Mouse (Mus musculus) liver, embryonic 16.5 days (tissue): ENCODE measurements around the gene Rab23. TPM values are rescaled to one million over a fixed set of nuclear protein-coding genes. Genes with fewer than 3 reads are reported as not detected.

Experiments
- ATAC-seq: fragments of 200-750 bp; cut with Nextera tagmentation; 2 replicates; pipeline ENCODE4 v1.8.0; 2017; ENCODE audit warnings: low read depth, mild to moderate bottlenecking, moderate number of reproducible peaks, moderate library complexity
- H3K27ac ChIP-seq: fragments of 300-500 bp; sonication (generic); 2 replicates; pipeline ENCODE4 v1.5.1; 2014; ENCODE audit warnings: mild to moderate bottlenecking, low read length
- H3K27me3 ChIP-seq: fragments of 300-500 bp; sonication (generic); 2 replicates; pipeline ENCODE4 v1.6.1; 2014; ENCODE audit warnings: low read depth, low read length, mixed read lengths; ENCODE audit not compliant: control insufficient read depth, insufficient read depth
- H3K36me3 ChIP-seq: fragments of 300-500 bp; sonication (generic); 2 replicates; pipeline ENCODE4 v1.6.1; 2014; ENCODE audit warnings: mild to moderate bottlenecking; ENCODE audit not compliant: control insufficient read depth, insufficient read depth
- H3K4me1 ChIP-seq: fragments of 300-500 bp; sonication (generic); 2 replicates; pipeline ENCODE4 v1.6.1; 2014; ENCODE audit warnings: low read depth, low read length, mixed read lengths; ENCODE audit not compliant: control insufficient read depth
- H3K4me2 ChIP-seq: fragments of 300-500 bp; sonication (generic); 2 replicates; pipeline ENCODE4 v1.6.1; 2014; ENCODE audit warnings: low read depth, low read length, mixed read lengths
- H3K4me3 ChIP-seq: fragments of 300-500 bp; sonication (generic); 2 replicates; pipeline ENCODE4 v1.5.1; 2014; ENCODE audit warnings: low read depth, mild to moderate bottlenecking, low read length
- H3K9ac ChIP-seq: fragments of 300-500 bp; sonication (generic); 2 replicates; pipeline ENCODE4 v1.6.1; 2014; ENCODE audit warnings: low read depth, low read length
- H3K9me3 ChIP-seq: fragments of 300-500 bp; sonication (generic); replicated peaks from 2 replicates; pipeline ENCODE4 v1.6.1; 2016; ENCODE audit warnings: low read length; ENCODE audit not compliant: control insufficient read depth
- WGBS: fragments of 180-500 bp; shearing (Covaris S2); extraction: QIAGEN DNeasy Blood & Tissue Kit; methylation state at CpG from one replicate; pipeline ENCODE4 v1.1.7; 2014; ENCODE audit not compliant: insufficient replicate concordance; 5-methylcytosine and 5-hydroxymethylcytosine counted together
- polyA plus RNA-seq: library from polyadenylated mRNA; unstranded; fragments of >200 nt; fragmentation: Nextera tagmentation; extraction: Ambion mirVana; gene quantifications from 2 replicates; pipeline ENCODE4 v1.2.1, GENCODE M21; 2015

Gene Rab23
- polyA plus RNA-seq, 1 experiment from 2014 or later, result 4.3 TPM

DNA sequence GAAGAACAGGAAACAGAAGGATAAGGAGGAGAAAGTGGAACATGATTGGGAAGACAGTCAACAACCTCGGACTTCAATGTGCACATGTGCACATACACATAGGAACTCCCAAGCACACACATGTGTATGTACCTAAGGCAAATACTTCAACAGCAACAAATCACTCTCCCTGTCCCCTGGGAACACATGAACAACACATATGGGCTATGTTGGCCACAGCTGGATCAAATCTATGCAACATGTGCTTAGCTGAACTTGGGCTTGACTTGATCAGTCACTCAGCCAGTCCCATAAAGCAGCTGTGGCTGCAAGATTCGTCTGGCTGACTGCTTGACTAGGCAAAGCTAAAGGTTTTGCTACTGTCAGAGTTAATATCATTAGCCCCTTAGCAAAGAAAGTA is 30.9 kb upstream of the Rab23 start:
- Histone ChIP-seq H3K9ac (no peak overlapping the region), H3K27ac (no peak overlapping the region), H3K27me3 (no peaks in the 10 kb centered on the region), H3K4me1 (no peaks in the 10 kb centered on the region), H3K9me3 (no peaks in the 10 kb centered on the region), H3K4me3 (no peak overlapping the region), H3K36me3 (no peaks in the 10 kb centered on the region), H3K4me2 (no peak overlapping the region)
- no peak for ATAC-seq
- 39% methylated on average over 2 of the region's 2 CpGs for WGBS

DNA sequence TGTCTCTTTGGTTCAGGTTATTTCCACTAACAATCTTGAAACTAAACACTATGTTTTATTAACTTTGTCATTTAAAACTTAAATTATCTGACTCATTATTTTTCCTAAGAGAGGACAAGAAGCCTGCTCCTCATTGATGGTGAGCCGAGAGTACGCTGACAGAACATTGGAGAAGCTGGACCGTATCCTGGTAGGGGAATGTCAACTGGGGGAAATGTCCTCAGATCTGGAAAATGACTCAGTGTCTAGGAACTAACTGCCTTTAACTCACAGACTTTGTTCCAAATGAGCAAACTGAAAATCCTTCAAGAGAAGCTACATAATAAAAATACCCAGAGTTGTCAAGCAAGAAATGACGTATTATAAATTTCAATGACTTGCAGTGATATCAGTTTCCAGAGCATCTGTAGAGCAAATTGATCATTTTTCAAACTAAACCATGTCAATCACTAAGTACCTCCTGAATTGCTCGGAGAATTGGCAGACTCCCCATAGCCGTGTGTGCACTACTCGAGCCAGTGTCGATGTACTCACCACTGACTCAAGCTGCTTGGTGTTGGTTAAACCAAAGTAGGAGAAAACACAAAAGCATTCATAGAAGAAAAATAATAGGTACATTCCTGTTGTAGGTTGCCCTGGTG is 30.1 kb upstream of the Rab23 start:
- Histone ChIP-seq H3K36me3 (no peaks in the 10 kb centered on the region), H3K4me2 (no peak overlapping the region), H3K27ac (no peak overlapping the region), H3K9ac (no peak overlapping the region), H3K9me3 (no peaks in the 10 kb centered on the region), H3K27me3 (no peaks in the 10 kb centered on the region), H3K4me3 (no peak overlapping the region), H3K4me1 (no peaks in the 10 kb centered on the region)
- 73% methylated on average over 8 of the region's 8 CpGs for WGBS
- ATAC-seq, result no peak

GRCm38 (mm10) chr1:33690087-33690448 is 29.6 kb upstream of the Rab23 start:
- WGBS, result 32% methylated on average over 4 of the region's 4 CpGs
- H3K36me3 ChIP-seq, result no peaks in the 10 kb centered on the region
- no peak overlapping the region for H3K27ac ChIP-seq
- H3K4me3 ChIP-seq, result no peak overlapping the region
- H3K9ac ChIP-seq, result no peak overlapping the region
- no peak for ATAC-seq
- no peaks in the 10 kb centered on the region for H3K27me3 ChIP-seq
- no peaks in the 10 kb centered on the region for H3K4me1 ChIP-seq
- H3K4me2 ChIP-seq, result no peak overlapping the region
- no peaks in the 10 kb centered on the region for H3K9me3 ChIP-seq

GRCm38 (mm10) chr1:33693893-33694292 is 25.8 kb upstream of the Rab23 start:
- H3K36me3 ChIP-seq, result no peaks in the 10 kb centered on the region
- no peak overlapping the region for H3K4me2 ChIP-seq
- H3K4me1 ChIP-seq, result no peaks in the 10 kb centered on the region
- H3K9me3 ChIP-seq, result no peaks in the 10 kb centered on the region
- no peak overlapping the region for H3K4me3 ChIP-seq
- no peak overlapping the region for H3K27ac ChIP-seq
- ATAC-seq, result no peak
- no peak overlapping the region for H3K9ac ChIP-seq
- no peaks in the 10 kb centered on the region for H3K27me3 ChIP-seq
- WGBS, result 60% methylated on average over 3 of the region's 3 CpGs

DNA sequence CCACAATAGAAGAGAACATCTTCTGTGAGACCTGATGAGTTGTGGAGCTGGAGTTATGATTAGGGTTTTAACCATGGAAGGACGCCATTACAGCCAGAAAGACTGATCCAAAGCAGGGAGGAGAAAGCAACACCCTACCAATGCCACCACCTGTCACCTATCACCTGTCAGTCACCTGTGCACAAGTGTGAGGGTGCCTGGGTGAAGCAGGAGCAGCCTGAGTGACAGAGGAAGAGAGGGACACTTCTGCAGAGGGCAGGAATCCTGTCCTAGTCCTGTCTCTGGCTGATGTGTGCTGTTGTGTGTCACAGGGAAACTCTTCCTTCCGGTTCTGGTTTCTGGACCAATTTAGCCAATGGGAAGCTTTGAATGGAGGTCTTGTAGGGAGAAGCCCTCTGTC is 23.7 kb upstream of the Rab23 start:
- ATAC-seq, result no peak
- Histone ChIP-seq H3K4me2 (no peak overlapping the region), H3K9ac (no peak overlapping the region), H3K27me3 (no peaks in the 10 kb centered on the region), H3K27ac (no peak overlapping the region), H3K9me3 (no peaks in the 10 kb centered on the region), H3K4me1 (no peaks in the 10 kb centered on the region), H3K36me3 (no peaks in the 10 kb centered on the region), H3K4me3 (no peak overlapping the region)
- 61% methylated on average over 2 of the region's 2 CpGs for WGBS

DNA sequence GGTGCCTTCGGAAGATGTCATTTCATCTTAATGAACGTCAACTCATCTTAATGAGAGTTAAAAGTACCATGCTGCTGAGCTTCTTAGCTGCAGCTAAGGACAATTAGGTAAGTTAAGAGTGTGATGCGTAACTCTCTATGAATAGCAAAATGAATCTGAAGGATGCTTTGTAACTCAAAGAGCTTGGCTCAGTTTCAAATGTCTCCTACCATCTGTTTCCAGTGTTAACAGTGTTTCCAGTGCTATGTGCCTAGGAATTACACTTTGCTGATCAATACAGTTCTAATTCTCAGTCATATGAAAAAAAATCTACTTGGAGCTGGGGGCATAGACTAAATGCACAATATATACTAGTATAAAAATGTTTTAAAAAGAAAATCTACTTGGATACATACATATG is 18.4 kb upstream of the Rab23 start:
- ATAC-seq, result no peak
- Histone ChIP-seq H3K9ac (no peak overlapping the region), H3K9me3 (no peaks in the 10 kb centered on the region), H3K27ac (no peak overlapping the region), H3K4me3 (no peak overlapping the region), H3K36me3 (no peaks in the 10 kb centered on the region), H3K4me1 (no peaks in the 10 kb centered on the region), H3K27me3 (no peaks in the 10 kb centered on the region), H3K4me2 (no peak overlapping the region)
- 67% methylated on average over 3 of the region's 3 CpGs for WGBS

DNA sequence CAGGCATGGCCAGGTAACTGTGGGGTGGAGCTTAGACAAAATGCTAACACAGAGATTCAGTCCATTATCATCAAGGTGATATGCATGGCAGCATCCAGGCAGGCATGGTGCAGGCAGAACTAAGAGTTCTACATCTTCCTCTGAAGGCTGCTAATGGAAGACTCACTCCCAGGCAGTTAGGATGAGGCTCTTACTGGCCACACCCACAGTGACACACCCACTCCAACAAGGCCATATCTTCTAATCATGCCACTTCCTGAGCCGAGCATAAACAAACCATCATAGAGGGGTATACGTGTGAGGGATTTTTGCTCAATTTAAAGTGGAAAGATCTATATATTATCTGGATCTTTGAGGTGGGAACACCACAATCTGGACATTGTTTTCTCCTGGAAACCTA is 10.1 kb upstream of the Rab23 start:
- no peak overlapping the region for H3K27ac ChIP-seq
- peaks cover under 1% of the 10 kb centered on the region for H3K27me3 ChIP-seq
- 12% methylated on average over 2 of the region's 2 CpGs for WGBS
- ATAC-seq, result peak; percentile 39; the same call in 1 of the 2 replicates
- H3K4me3 ChIP-seq, result no peak overlapping the region
- no peak overlapping the region for H3K9ac ChIP-seq
- no peak overlapping the region for H3K4me2 ChIP-seq
- H3K4me1 ChIP-seq, result no peaks in the 10 kb centered on the region; the same call in 1 of the 2 replicates
- no peaks in the 10 kb centered on the region for H3K9me3 ChIP-seq
- no peaks in the 10 kb centered on the region for H3K36me3 ChIP-seq

- H3K9ac ChIP-seq, result no peak overlapping the region
- H3K27me3 ChIP-seq, result peaks cover 5% of the 10 kb centered on the region
- H3K4me3 ChIP-seq, result no peak overlapping the region
- 68% methylated on average over 5 of the region's 5 CpGs for WGBS
- no peak for ATAC-seq
- no peaks in the 10 kb centered on the region; the same call in 1 of the 2 replicates for H3K4me1 ChIP-seq
- H3K27ac ChIP-seq, result no peak overlapping the region
- no peaks in the 10 kb centered on the region for H3K9me3 ChIP-seq
- no peaks in the 10 kb centered on the region for H3K36me3 ChIP-seq
- no peak overlapping the region for H3K4me2 ChIP-seq
Observed at GRCm38 (mm10) chr1:33712026-33712425, 7.7 kb upstream of the Rab23 start.

DNA sequence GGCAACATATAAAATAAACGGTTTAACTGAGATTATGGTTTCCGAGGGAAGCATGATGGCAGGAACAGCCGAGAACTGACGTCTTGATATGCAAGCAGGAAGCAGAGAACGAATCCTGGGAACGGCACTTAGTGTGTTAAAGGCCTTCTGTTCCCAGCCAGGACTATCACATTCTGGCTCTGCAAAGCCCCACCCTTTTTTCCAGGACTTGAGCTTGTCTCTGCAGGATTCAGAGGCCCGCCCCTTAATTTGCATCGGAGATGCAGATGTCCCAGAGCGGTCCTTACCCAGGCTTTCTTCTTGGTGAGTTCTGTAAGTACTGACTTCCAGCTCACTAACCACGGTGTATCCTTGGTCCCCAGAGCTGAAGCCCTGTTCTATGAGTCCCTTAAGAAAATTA is 4.9 kb upstream of the Rab23 start:
- Histone ChIP-seq H3K36me3 (no peaks in the 10 kb centered on the region), H3K9me3 (no peaks in the 10 kb centered on the region), H3K9ac (no peak overlapping the region), H3K27me3 (peaks cover 5% of the 10 kb centered on the region), H3K27ac (no peak overlapping the region), H3K4me3 (no peak overlapping the region), H3K4me1 (peaks cover 4% of the 10 kb centered on the region), H3K4me2 (no peak overlapping the region)
- 11% methylated on average over 10 of the region's 10 CpGs for WGBS
- ATAC-seq, result no peak
